Mouse (Mus musculus): ENCODE measurements at regions not wholly inside any gene's neighbourhood (a gene's known extent, or its start where the extent isn't known, plus 50 kb on each side); places are given as distances from the start of the nearest gene placed in this dataset.

- no peaks in the 10 kb centered on the region for H3K36me3 ChIP-seq
- no peak overlapping the region for H3K9ac ChIP-seq
- no peak overlapping the region for H3K27ac ChIP-seq
- H3K4me2 ChIP-seq (replicated peaks) = no peak overlapping the region
- ATAC-seq = no peak
- H3K27me3 ChIP-seq (replicated peaks) = no peaks in the 10 kb centered on the region
- no peaks in the 10 kb centered on the region for H3K4me1 ChIP-seq (replicated peaks)
- no peak overlapping the region for H3K4me3 ChIP-seq (replicated peaks)
- WGBS = 54% methylated on average over 2 of the region's 2 CpGs
- no peaks in the 10 kb centered on the region for H3K9me3 ChIP-seq
These were observed 751.2 kb upstream of the Fbxo33 start for GRCm38 (mm10) chr12:59970775-59971174.

- H3K4me2 ChIP-seq (replicated peaks) = no peak overlapping the region
- no peaks in the 10 kb centered on the region for H3K4me1 ChIP-seq (replicated peaks)
- no peaks in the 10 kb centered on the region for H3K36me3 ChIP-seq
- no peak for ATAC-seq
- H3K4me3 ChIP-seq (replicated peaks) = no peak overlapping the region
- no peaks in the 10 kb centered on the region for H3K9me3 ChIP-seq
- 68% methylated on average over 2 of the region's 2 CpGs for whole genome bisulfite sequencing
- H3K27ac ChIP-seq = no peak overlapping the region
- H3K9ac ChIP-seq = no peak overlapping the region
- H3K27me3 ChIP-seq (replicated peaks) = no peaks in the 10 kb centered on the region
These were observed 750.4 kb upstream of the Fbxo33 start for GRCm38 (mm10) chr12:59969948-59970347.

DNA sequence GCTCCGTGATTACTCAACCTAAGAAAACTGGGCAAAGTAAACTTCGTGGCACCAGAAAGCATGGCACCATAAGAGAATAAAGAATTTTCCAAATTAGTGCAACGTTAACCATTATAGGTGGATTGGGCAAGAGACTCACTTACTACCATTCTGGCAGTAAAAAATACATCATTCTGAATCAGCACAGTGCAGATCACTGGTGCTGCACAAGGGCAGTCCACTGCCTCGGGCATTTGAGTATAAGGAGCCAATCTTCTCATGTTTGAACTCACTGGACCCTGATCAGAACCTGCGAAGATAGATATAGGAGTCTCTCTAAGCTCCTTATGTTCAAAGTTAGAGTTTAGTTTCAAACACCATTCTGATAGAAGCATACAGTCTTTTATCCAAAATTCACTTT is 747.7 kb upstream of the Fbxo33 start:
- H3K9ac ChIP-seq = no peak overlapping the region
- H3K27ac ChIP-seq = no peak overlapping the region
- ATAC-seq = no peak
- no peaks in the 10 kb centered on the region for H3K9me3 ChIP-seq
- no peak overlapping the region for H3K4me3 ChIP-seq (replicated peaks)
- H3K4me2 ChIP-seq (replicated peaks) = no peak overlapping the region
- H3K36me3 ChIP-seq = no peaks in the 10 kb centered on the region
- H3K4me1 ChIP-seq (replicated peaks) = no peaks in the 10 kb centered on the region
- no peaks in the 10 kb centered on the region for H3K27me3 ChIP-seq (replicated peaks)
- 85% methylated on average over 5 of the region's 5 CpGs for WGBS

DNA sequence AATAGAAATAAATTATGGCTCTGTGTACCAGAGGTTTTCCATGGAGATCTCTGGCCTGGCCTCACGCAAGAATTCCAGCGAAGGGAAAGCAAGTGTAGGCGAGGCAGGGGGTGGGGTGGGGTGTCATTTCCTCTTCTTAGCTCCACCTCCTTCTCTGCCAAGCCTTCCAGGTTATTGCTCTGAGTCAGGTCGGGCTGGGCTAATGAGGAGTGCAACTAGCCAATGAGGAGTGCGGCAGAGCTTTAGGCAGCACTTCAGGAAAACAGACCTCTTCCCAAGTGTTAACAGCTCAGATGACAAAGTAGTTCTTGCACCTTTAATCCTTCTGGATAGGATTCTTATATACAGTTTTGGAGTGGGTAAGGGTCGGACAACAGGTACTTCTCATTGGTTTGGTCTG is 741.6 kb upstream of the Fbxo33 start:
- H3K27ac ChIP-seq = no peak overlapping the region
- H3K36me3 ChIP-seq = no peaks in the 10 kb centered on the region
- no peak overlapping the region for H3K4me2 ChIP-seq (replicated peaks)
- ATAC-seq = no peak
- 44% methylated on average over 6 of the region's 6 CpGs for WGBS
- no peak overlapping the region for H3K9ac ChIP-seq
- no peak overlapping the region for H3K4me3 ChIP-seq (replicated peaks)
- no peaks in the 10 kb centered on the region for H3K4me1 ChIP-seq (replicated peaks)
- no peaks in the 10 kb centered on the region for H3K9me3 ChIP-seq
- no peaks in the 10 kb centered on the region for H3K27me3 ChIP-seq (replicated peaks)

- no peak for ATAC-seq
- no peak overlapping the region for H3K4me3 ChIP-seq (replicated peaks)
- H3K4me2 ChIP-seq (replicated peaks) = no peak overlapping the region
- H3K9ac ChIP-seq = no peak overlapping the region
- H3K9me3 ChIP-seq = no peaks in the 10 kb centered on the region
- H3K4me1 ChIP-seq (replicated peaks) = no peaks in the 10 kb centered on the region
- H3K36me3 ChIP-seq = no peaks in the 10 kb centered on the region
- no peaks in the 10 kb centered on the region for H3K27me3 ChIP-seq (replicated peaks)
- WGBS = 92% methylated on average over 2 of the region's 2 CpGs
- H3K27ac ChIP-seq = no peak overlapping the region
These were observed 712.9 kb upstream of the Fbxo33 start for GRCm38 (mm10) chr12:59932471-59932870.

DNA sequence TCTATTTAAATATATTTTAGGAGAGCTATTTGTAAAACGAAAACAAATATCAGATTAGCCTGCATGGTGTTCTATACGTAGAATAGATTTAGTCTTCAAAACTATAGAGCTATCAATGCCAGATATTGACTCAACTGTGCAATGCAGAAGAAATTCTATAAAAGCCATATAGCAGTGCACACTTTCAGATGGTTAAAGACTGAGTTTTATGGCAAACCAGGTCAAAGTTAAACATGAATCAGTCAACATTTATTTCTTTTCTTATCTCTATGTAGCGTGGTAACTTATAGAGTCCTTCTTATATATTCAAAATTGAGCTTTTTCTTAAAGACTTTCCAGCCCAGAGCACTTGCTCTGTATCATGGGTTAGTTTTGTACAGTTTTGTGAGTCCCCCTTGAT is 705.5 kb upstream of the Fbxo33 start:
- no peaks in the 10 kb centered on the region for H3K4me1 ChIP-seq (replicated peaks)
- ATAC-seq = peak; percentile 49; the same call in 1 of the 2 replicates
- no peak overlapping the region for H3K27ac ChIP-seq
- WGBS = 69% methylated on average over 3 of the region's 3 CpGs
- H3K4me3 ChIP-seq (replicated peaks) = no peak overlapping the region
- H3K27me3 ChIP-seq (replicated peaks) = no peaks in the 10 kb centered on the region
- no peaks in the 10 kb centered on the region for H3K9me3 ChIP-seq
- H3K4me2 ChIP-seq (replicated peaks) = no peak overlapping the region
- no peak overlapping the region for H3K9ac ChIP-seq
- no peaks in the 10 kb centered on the region for H3K36me3 ChIP-seq

DNA sequence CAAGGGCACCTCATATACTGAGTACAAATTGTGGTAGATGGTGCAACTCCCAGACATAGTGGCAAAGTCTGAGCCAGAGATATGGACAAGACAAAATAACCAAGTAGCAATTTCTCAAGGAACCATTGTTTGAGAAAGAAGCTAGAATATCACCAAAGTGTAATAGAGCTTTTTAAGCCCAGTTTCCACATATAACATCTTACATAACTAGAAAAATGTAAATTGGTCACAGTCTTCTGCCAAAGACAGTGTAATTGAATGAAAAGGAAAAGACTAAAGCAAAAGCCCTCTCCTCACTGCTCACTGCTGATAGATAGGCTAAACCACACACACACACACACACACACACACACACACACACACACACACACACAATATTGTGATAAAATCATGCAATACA is 679.4 kb upstream of the Fbxo33 start:
- ATAC-seq = no peak
- no peaks in the 10 kb centered on the region for H3K36me3 ChIP-seq
- no peaks in the 10 kb centered on the region for H3K27me3 ChIP-seq (replicated peaks)
- H3K4me2 ChIP-seq (replicated peaks) = no peak overlapping the region
- no peak overlapping the region for H3K27ac ChIP-seq
- H3K9ac ChIP-seq = no peak overlapping the region
- no peaks in the 10 kb centered on the region for H3K9me3 ChIP-seq
- no peak overlapping the region for H3K4me3 ChIP-seq (replicated peaks)
- no peaks in the 10 kb centered on the region for H3K4me1 ChIP-seq (replicated peaks)

- H3K9me3 ChIP-seq = no peaks in the 10 kb centered on the region
- no peak overlapping the region for H3K4me3 ChIP-seq (replicated peaks)
- ATAC-seq = no peak
- WGBS = 85% methylated on average over 6 of the region's 6 CpGs
- H3K27ac ChIP-seq = no peak overlapping the region
- no peak overlapping the region for H3K4me2 ChIP-seq (replicated peaks)
- H3K9ac ChIP-seq = no peak overlapping the region
- no peaks in the 10 kb centered on the region for H3K36me3 ChIP-seq
- no peaks in the 10 kb centered on the region for H3K27me3 ChIP-seq (replicated peaks)
- no peaks in the 10 kb centered on the region for H3K4me1 ChIP-seq (replicated peaks)
These were observed 671.4 kb upstream of the Fbxo33 start for GRCm38 (mm10) chr12:59890973-59891372.

Measured in intestine, embryonic 15.5 days (tissue).